Mouse (Mus musculus) ES-E14 (cell line): ENCODE data around the gene Nptx1. TPM values are rescaled to one million over a fixed set of nuclear protein-coding genes. Genes with fewer than 3 reads are reported as not detected.

Experiments used
- DNase-seq: peaks from one replicate; pipeline ENCODE4 v3.0.0-alpha.2; 2013; ENCODE audit warnings: low read depth, low spot score
- H3K27ac ChIP-seq: 2 replicates; pipeline ENCODE4 v1.5.1; 2012; ENCODE audit warnings: low read depth, mild to moderate bottlenecking, low read length, moderate library complexity, mixed read lengths; ENCODE audit not compliant: poor library complexity, insufficient read depth, severe bottlenecking
- H3K36me3 ChIP-seq: 2 replicates; pipeline ENCODE4 v1.6.1; 2012; ENCODE audit warnings: mild to moderate bottlenecking, low read length, moderate library complexity, mixed read lengths; ENCODE audit not compliant: control insufficient read depth, poor library complexity, insufficient read depth, severe bottlenecking
- H3K4me1 ChIP-seq, 2 experiments: fragments of 150-350 bp in 1 of 2; sonication (generic) in 1 of 2; 2 replicates each; pipeline ENCODE4 v1.6.1; 2012; ENCODE audit warnings: low read length in 2 of 2, mild to moderate bottlenecking in 1 of 2, mixed read lengths in 1 of 2; ENCODE audit not compliant: control insufficient read depth in 2 of 2, insufficient read depth in 2 of 2, poor library complexity in 1 of 2
- H3K4me3 ChIP-seq, 2 experiments: fragments of 150-350 bp in 1 of 2; sonication (generic) in 1 of 2; 2 replicates each; pipeline ENCODE4 v1.5.1; 2012; ENCODE audit warnings: low read length in 2 of 2, low read depth in 1 of 2, mild to moderate bottlenecking in 1 of 2, mixed read lengths in 1 of 2; ENCODE audit not compliant: insufficient read depth in 1 of 2, poor library complexity in 1 of 2, severe bottlenecking in 1 of 2
- H3K9ac ChIP-seq: 2 replicates; pipeline ENCODE4 v1.6.1; 2012; ENCODE audit warnings: low read depth, mild to moderate bottlenecking, low read length, mixed read lengths; ENCODE audit not compliant: poor library complexity, insufficient read depth, severe bottlenecking
- H3K9me3 ChIP-seq: fragments of 150-350 bp; sonication (generic); 2 replicates; pipeline ENCODE4 v1.6.1; 2012; ENCODE audit warnings: low read depth, mild to moderate bottlenecking, low read length; ENCODE audit not compliant: control insufficient read depth, insufficient read depth
- CHD2 ChIP-seq: IDR thresholded peaks from 2 replicates; pipeline ENCODE4 v1.6.1; 2014; ENCODE audit warnings: mild to moderate bottlenecking, low read depth, low read length, inconsistent platforms
- HCFC1 ChIP-seq: IDR thresholded peaks from 2 replicates; pipeline ENCODE4 v1.6.1; 2012; ENCODE audit warnings: low read length, inconsistent platforms, borderline replicate concordance; ENCODE audit not compliant: insufficient read depth
- MAFK ChIP-seq: IDR thresholded peaks from 2 replicates; pipeline ENCODE4 v1.6.1; 2014; ENCODE audit warnings: mild to moderate bottlenecking, low read depth, low read length, inconsistent platforms; ENCODE audit not compliant: insufficient read depth
- ZC3H11A ChIP-seq: IDR thresholded peaks from 2 replicates; pipeline ENCODE4 v1.6.1; 2012; ENCODE audit warnings: low read depth, mild to moderate bottlenecking, inconsistent platforms, low read length, borderline replicate concordance
- ZNF384 ChIP-seq: IDR thresholded peaks from 2 replicates; pipeline ENCODE4 v1.6.1; 2012; ENCODE audit warnings: low read depth, low read length, inconsistent platforms
- in situ Hi-C, 2 experiments: fragments of 600-800 bp; cut with MboI; formaldehyde crosslinking; loops; one replicate each; pipeline ENCODE4 v1.15.1; 2025; ENCODE audit warnings: low sequenced_read_pairs in 2 of 2, inconsistent platforms in 1 of 2; ENCODE audit not compliant: unreplicated experiment in 2 of 2
- total RNA-seq: library from RNA; depleted of rRNA; stranded (reverse); fragments of 300-350 nt; gene quantifications from 2 replicates; pipeline ENCODE4 v1.2.3, GENCODE M21; 2012

Nptx1 gene
- total RNA-seq, 1 experiment: 0.80 TPM

- Histone ChIP-seq H3K9ac (peak overlapping the region; percentile 13; the same call in 1 of the 2 replicates), H3K9me3 (no peaks in the 10 kb centered on the region), H3K4me1 (no peaks in the 10 kb centered on the region; a peak in 1 of 4 replicates), H3K36me3 (no peaks in the 10 kb centered on the region), H3K27ac (no peak overlapping the region), H3K4me3 (peak overlapping the region; percentile 51 to 56)
- no peak for TF ChIP-seq ZC3H11A
- TF ChIP-seq MAFK: no peak
- no peak for TF ChIP-seq ZNF384
- TF ChIP-seq CHD2: no peak
- no peak for TF ChIP-seq HCFC1
- no peak for DNase-seq
- in situ Hi-C loops: loop anchor here in 1 of 2 experiments (10.0 kb wide), 1 partner anchor 505 kb away; the partner anchor contains the start of gene Cbx8
Observed at GRCm38 (mm10) chr11:119549371-119549811, 1.8 kb upstream of the Nptx1 start.

- Histone ChIP-seq H3K27ac (no peak overlapping the region), H3K4me3 (peak overlapping the region; percentile 51 to 56; a peak in 3 of 4 replicates), H3K4me1 (no peaks in the 10 kb centered on the region; a peak in 1 of 4 replicates), H3K9me3 (no peaks in the 10 kb centered on the region), H3K36me3 (no peaks in the 10 kb centered on the region), H3K9ac (peak overlapping the region; percentile 13; the same call in 1 of the 2 replicates)
- in situ Hi-C loops: loop anchor here in 1 of 2 experiments (10.0 kb wide), 1 partner anchor 504 kb away; the partner anchor contains the start of gene Cbx8
- no peak for TF ChIP-seq ZNF384
- no peak for TF ChIP-seq ZC3H11A
- no peak for TF ChIP-seq CHD2
- no peak for TF ChIP-seq MAFK
- TF ChIP-seq HCFC1: no peak
- no peak for DNase-seq
Observed at GRCm38 (mm10) chr11:119548741-119549370, 1.3 kb upstream of the Nptx1 start.

- no peak overlapping the region for H3K9ac ChIP-seq
- H3K27ac ChIP-seq: no peak overlapping the region
- in situ Hi-C loops: loop anchor here in 1 of 2 experiments (10.0 kb wide), 1 partner anchor 503 kb away; the partner anchor contains the start of gene Cbx8
- TF ChIP-seq ZNF384: no peak
- no peak for TF ChIP-seq MAFK
- no peak for TF ChIP-seq CHD2
- TF ChIP-seq ZC3H11A: no peak
- no peak for TF ChIP-seq HCFC1
- DNase-seq: no peak
- no peaks in the 10 kb centered on the region; a peak in 1 of 4 replicates for H3K4me1 ChIP-seq
- no peaks in the 10 kb centered on the region for H3K36me3 ChIP-seq
- no peaks in the 10 kb centered on the region for H3K9me3 ChIP-seq
- H3K4me3 ChIP-seq: peak overlapping the region; percentile 46 to 52; a peak in 3 of 4 replicates
Observed at GRCm38 (mm10) chr11:119547951-119548591, 518 bp upstream of the Nptx1 start.

- H3K4me1 ChIP-seq: no peaks in the 10 kb centered on the region; a peak in 1 of 4 replicates
- H3K4me3 ChIP-seq: peak overlapping the region; percentile 46 to 52; a peak in 3 of 4 replicates
- no peaks in the 10 kb centered on the region for H3K36me3 ChIP-seq
- H3K9ac ChIP-seq: no peak overlapping the region
- H3K27ac ChIP-seq: no peak overlapping the region
- in situ Hi-C loops: loop anchor here in 1 of 2 experiments (10.0 kb wide), 1 partner anchor 502 kb away; the partner anchor contains the start of gene Cbx8
- no peak for TF ChIP-seq ZNF384
- no peak for TF ChIP-seq CHD2
- no peak for TF ChIP-seq MAFK
- TF ChIP-seq ZC3H11A: no peak
- TF ChIP-seq HCFC1: no peak
- DNase-seq: no peak
- H3K9me3 ChIP-seq: no peaks in the 10 kb centered on the region
Observed at GRCm38 (mm10) chr11:119546496-119547182, 914 bp downstream of the Nptx1 start.
